Mouse (Mus musculus): ENCODE results near the gene Slc25a44. TPM values are rescaled to one million over a fixed set of nuclear protein-coding genes. Genes with fewer than 3 reads are reported as not detected.

Gene Slc25a44
- polyA plus RNA-seq, 1 experiment from 2014 or later = 17.9 TPM

GRCm38 (mm10) chr3:88425330-88425689 is 371 bp upstream of the Slc25a44 start:
- 7% methylated on average over 2 of the region's 2 CpGs for WGBS
- Histone ChIP-seq H3K27me3 (ENCODE audit: poor library complexity, severe bottlenecking) (no peaks in the 10 kb centered on the region), H3K4me3 (peak overlapping the region; percentile 88), H3K4me1 (peaks cover 33% of the 10 kb centered on the region), H3K9me3 (no peaks in the 10 kb centered on the region), H3K36me3 (replicated peaks) (peaks cover 17% of the 10 kb centered on the region), H3K27ac (peak overlapping the region; percentile 80)
- no peak for DNase-seq (ENCODE audit: extremely low spot score, low spot score)

DNA sequence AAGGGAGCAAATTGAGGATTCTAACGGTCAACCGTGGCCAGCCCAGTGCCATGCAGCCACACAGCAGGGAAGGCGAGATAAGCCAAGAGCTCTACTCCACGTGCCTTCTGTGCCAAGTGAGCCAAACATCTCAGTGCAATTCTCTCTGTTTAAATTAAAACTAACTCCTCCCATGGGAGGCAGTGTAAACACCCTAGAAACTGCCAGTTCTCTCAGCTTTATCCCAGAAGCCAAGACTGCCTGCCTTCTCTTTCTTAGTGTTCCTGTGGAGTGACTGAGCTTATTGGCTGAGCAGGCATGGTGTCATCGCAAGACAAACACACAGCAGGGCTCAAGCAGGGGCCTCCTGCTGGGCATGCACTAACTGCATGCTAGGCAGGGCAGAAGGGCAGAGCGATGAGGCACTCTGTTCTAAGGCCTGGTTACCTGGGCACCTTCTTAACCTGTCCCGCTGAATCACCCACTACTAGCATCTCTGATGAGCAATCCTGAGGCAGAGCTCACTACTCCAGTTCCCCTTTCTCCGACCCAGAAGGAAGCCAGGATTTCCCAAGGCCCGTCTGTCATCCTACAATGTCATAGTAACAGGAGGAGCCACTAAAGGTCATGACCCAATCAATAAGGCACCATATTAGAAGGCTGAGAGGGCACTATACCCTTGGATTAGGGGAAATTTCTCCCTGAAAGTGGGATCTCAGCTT is 2.8 kb downstream of the Slc25a44 start:
- DNase-seq (ENCODE audit: extremely low spot score, low spot score) = no peak
- Histone ChIP-seq H3K27me3 (ENCODE audit: poor library complexity, severe bottlenecking) (no peaks in the 10 kb centered on the region), H3K36me3 (replicated peaks) (peaks cover 49% of the 10 kb centered on the region), H3K9me3 (no peaks in the 10 kb centered on the region), H3K4me3 (0 out of 2 replicates have a peak overlapping the region, but pooled peaks have one; percentile 6), H3K27ac (no peak overlapping the region), H3K4me1 (peaks cover 33% of the 10 kb centered on the region)
- WGBS = 44% methylated on average over 9 of the region's 9 CpGs

DNA sequence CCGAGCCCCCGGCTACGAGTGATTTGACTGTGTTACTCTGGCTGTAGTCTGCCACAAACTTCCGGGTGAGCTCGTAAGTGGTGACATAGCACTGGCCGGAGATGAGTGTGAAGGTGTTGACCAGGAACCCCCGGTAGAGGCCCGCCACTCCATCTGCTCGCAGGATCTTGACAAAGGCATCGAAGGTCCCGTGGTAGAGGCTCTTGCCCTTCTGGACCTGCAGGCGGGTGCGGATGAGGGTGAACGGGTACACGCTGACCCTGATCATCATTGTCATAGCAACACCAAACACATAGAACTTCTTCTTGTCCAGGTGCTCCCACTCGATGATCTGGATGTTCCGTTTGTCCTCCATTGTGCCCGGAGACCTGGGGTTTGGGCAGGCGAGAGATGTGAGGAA is 4.2 kb downstream of the Slc25a44 start:
- Histone ChIP-seq H3K4me1 (peaks cover 33% of the 10 kb centered on the region), H3K4me3 (no peak overlapping the region), H3K9me3 (no peaks in the 10 kb centered on the region), H3K36me3 (replicated peaks) (peaks cover 63% of the 10 kb centered on the region), H3K27me3 (ENCODE audit: poor library complexity, severe bottlenecking) (no peaks in the 10 kb centered on the region), H3K27ac (no peak overlapping the region)
- DNase-seq (ENCODE audit: extremely low spot score, low spot score) = no peak
- WGBS = 95% methylated on average over 19 of the region's 19 CpGs

GRCm38 (mm10) chr3:88418016-88418415 is 6.9 kb downstream of the Slc25a44 start:
- H3K36me3 ChIP-seq (replicated peaks) = peaks cover 89% of the 10 kb centered on the region
- H3K4me1 ChIP-seq = peaks cover 10% of the 10 kb centered on the region
- WGBS = 87% methylated on average over 6 of the region's 6 CpGs
- H3K9me3 ChIP-seq = no peaks in the 10 kb centered on the region
- H3K4me3 ChIP-seq = no peak overlapping the region
- H3K27me3 ChIP-seq (ENCODE audit: poor library complexity, severe bottlenecking) = no peaks in the 10 kb centered on the region
- no peak for DNase-seq (ENCODE audit: extremely low spot score, low spot score)
- H3K27ac ChIP-seq = no peak overlapping the region

DNA sequence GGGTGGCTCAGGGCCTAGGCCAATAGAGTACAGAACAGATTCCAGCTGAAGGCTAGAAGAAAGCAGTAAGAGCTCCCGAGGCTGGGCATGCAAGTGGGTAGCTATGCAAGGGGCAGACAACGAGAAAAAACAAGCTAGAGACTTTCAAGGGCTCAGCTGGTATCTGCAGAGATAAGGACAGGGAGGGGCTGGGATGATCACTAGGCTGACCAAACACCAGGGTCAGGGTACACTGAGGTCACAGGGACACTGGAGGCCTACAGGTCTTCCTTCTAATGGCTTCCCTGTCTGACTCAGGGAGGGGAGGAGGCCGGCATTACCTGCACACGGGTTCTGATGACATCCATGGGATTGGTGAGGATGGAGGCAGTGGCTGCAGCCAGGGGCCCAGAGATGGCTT is 9.3 kb downstream of the Slc25a44 start:
- Histone ChIP-seq H3K36me3 (replicated peaks) (peaks cover 97% of the 10 kb centered on the region), H3K4me1 (peaks cover 5% of the 10 kb centered on the region), H3K27ac (no peak overlapping the region), H3K27me3 (ENCODE audit: poor library complexity, severe bottlenecking) (no peaks in the 10 kb centered on the region), H3K9me3 (no peaks in the 10 kb centered on the region), H3K4me3 (no peak overlapping the region)
- 85% methylated on average over 4 of the region's 4 CpGs for WGBS
- no peak for DNase-seq (ENCODE audit: extremely low spot score, low spot score)

DNA sequence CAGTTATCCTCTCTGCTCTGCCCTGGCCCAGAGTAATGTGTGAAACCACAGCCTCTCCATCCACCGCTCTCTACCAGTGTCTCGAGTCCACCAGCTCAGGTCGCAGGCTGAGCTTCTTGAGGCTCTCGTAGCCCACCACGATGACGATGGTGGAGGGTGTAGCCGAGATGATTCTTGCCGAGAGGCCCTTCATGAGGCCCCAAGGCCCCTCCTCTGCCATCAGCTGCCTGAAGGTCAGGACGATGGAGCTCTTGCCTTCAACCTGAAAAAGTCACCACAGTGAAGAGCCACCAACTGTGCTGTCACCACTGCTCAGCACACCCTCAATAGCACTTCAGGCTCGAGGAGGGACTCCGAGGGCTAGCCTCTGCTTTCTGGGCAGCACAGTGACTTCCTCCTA is 12.3 kb downstream of the Slc25a44 start:
- Histone ChIP-seq H3K4me3 (no peak overlapping the region), H3K36me3 (replicated peaks) (peaks cover 67% of the 10 kb centered on the region), H3K4me1 (peaks cover 28% of the 10 kb centered on the region), H3K9me3 (no peaks in the 10 kb centered on the region), H3K27ac (no peak overlapping the region), H3K27me3 (ENCODE audit: poor library complexity, severe bottlenecking) (no peaks in the 10 kb centered on the region)
- no peak for DNase-seq (ENCODE audit: extremely low spot score, low spot score)
- WGBS = 92% methylated on average over 11 of the region's 11 CpGs

DNA sequence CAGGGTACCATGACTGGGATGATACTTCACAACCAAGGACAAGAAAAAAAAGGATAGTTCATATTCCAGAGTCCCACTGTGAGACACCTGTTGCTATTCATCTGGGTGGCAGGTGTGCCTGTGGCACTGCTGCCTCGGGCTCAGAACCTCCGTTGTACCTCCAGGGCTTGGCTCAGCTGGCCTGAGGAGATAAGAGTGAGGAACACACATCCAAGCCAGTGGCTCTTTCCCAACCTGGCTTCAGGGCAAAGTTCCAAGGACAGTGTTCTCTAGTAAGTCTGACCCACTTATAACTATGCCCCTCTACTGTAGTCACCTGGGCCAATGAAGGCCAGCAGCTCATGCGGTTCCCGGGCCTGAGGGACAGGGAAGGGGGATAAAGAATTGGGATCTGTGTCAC is 13.3 kb downstream of the Slc25a44 start:
- 96% methylated on average over 4 of the region's 4 CpGs for WGBS
- peaks cover 37% of the 10 kb centered on the region for H3K4me1 ChIP-seq
- H3K36me3 ChIP-seq (replicated peaks) = peaks cover 58% of the 10 kb centered on the region
- H3K27ac ChIP-seq = no peak overlapping the region
- no peaks in the 10 kb centered on the region for H3K9me3 ChIP-seq
- no peak for DNase-seq (ENCODE audit: extremely low spot score, low spot score)
- H3K4me3 ChIP-seq = no peak overlapping the region
- no peaks in the 10 kb centered on the region for H3K27me3 ChIP-seq (ENCODE audit: poor library complexity, severe bottlenecking)

GRCm38 (mm10) chr3:88410645-88411031 is 14.3 kb downstream of the Slc25a44 start:
- Histone ChIP-seq H3K36me3 (replicated peaks) (peaks cover 47% of the 10 kb centered on the region), H3K9me3 (no peaks in the 10 kb centered on the region), H3K4me3 (peak overlapping the region; percentile 83), H3K27ac (peak overlapping the region; percentile 99), H3K4me1 (peaks cover 37% of the 10 kb centered on the region), H3K27me3 (ENCODE audit: poor library complexity, severe bottlenecking) (no peaks in the 10 kb centered on the region)
- no peak for DNase-seq (ENCODE audit: extremely low spot score, low spot score)
- WGBS = 25% methylated on average over 7 of the region's 7 CpGs

GRCm38 (mm10) chr3:88409741-88410644 is 14.9 kb downstream of the Slc25a44 start, which contains the start of gene Pmf1:
TSS of gene Pmf1 (minus strand) at chr3:88410331.
- H3K36me3 ChIP-seq (replicated peaks) = peaks cover 41% of the 10 kb centered on the region
- H3K4me1 ChIP-seq = peaks cover 37% of the 10 kb centered on the region
- DNase-seq (ENCODE audit: extremely low spot score, low spot score) = peak; percentile 94
- H3K27ac ChIP-seq = peak within 1 kb of the TSS; percentile 99
- peak within 1 kb of the TSS; percentile 83 for H3K4me3 ChIP-seq
- under 1% methylated on average over 54 of the region's 54 CpGs for WGBS
- no peaks in the 10 kb centered on the region for H3K27me3 ChIP-seq (ENCODE audit: poor library complexity, severe bottlenecking)
- no peaks in the 10 kb centered on the region for H3K9me3 ChIP-seq

GRCm38 (mm10) chr3:88408953-88409352 is 16.0 kb downstream of the Slc25a44 start:
- Histone ChIP-seq H3K4me3 (peak overlapping the region; percentile 83), H3K36me3 (replicated peaks) (peaks cover 37% of the 10 kb centered on the region), H3K9me3 (no peaks in the 10 kb centered on the region; the same call in 1 of the 2 replicates), H3K27ac (peak overlapping the region; percentile 99), H3K4me1 (peaks cover 37% of the 10 kb centered on the region), H3K27me3 (ENCODE audit: poor library complexity, severe bottlenecking) (no peaks in the 10 kb centered on the region)
- 69% methylated on average over 5 of the region's 5 CpGs for WGBS
- no peak for DNase-seq (ENCODE audit: extremely low spot score, low spot score)

DNA sequence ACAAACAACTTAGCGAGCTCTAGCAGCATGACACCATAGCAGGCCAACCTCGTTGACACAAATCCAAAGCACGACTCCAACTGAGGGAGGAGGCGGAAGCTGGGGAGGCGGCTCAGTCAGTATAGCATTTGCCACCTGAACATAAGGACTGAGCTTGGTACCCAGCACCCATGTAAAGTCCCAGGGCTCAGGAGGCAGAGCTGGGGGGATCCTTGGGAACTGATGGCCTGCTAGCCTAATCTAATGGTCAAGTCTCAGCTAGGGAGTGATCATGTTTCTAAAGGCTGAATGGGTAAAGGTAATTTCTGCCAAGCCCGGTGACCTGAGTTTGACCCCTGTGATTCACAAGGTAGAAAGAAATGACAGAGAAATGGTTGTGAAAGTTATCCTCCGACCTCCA is 17.4 kb downstream of the Slc25a44 start:
- WGBS = 61% methylated on average over 7 of the region's 7 CpGs
- Histone ChIP-seq H3K36me3 (replicated peaks) (peaks cover 37% of the 10 kb centered on the region), H3K27ac (no peak overlapping the region), H3K9me3 (no peaks in the 10 kb centered on the region; the same call in 1 of the 2 replicates), H3K4me1 (peaks cover 37% of the 10 kb centered on the region), H3K27me3 (ENCODE audit: poor library complexity, severe bottlenecking) (no peaks in the 10 kb centered on the region), H3K4me3 (no peak overlapping the region)
- DNase-seq (ENCODE audit: extremely low spot score, low spot score) = no peak

DNA sequence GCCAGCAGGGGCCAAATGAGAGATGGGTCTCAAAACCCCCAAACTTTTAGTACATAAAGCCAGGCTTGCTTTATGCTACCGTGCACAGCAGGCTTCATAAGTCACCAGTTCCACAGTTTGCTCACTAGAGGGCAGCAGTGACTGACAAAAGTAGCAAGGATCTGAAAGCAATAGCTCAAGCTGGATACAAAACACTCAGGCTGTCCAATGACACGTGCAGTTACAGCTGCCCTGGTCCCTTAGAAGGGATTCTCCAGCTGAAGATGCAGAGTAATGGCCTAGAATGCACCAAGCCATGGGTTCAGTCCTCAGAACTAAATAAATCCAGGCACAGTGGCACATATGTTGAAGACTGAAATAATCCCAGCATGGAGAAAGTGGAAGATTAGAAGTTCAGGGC is 17.8 kb downstream of the Slc25a44 start:
- H3K36me3 ChIP-seq (replicated peaks) = peaks cover 37% of the 10 kb centered on the region
- H3K27ac ChIP-seq = no peak overlapping the region
- peaks cover 37% of the 10 kb centered on the region for H3K4me1 ChIP-seq

More for the DNA sequence above, 17.8 kb downstream of the Slc25a44 start:
- Histone ChIP-seq H3K4me3 (no peak overlapping the region), H3K9me3 (no peaks in the 10 kb centered on the region; the same call in 1 of the 2 replicates), H3K27me3 (ENCODE audit: poor library complexity, severe bottlenecking) (no peaks in the 10 kb centered on the region)
- 3% methylated on average over 2 of the region's 2 CpGs for WGBS
- peak; percentile 71 for DNase-seq (ENCODE audit: extremely low spot score, low spot score)
